Mouse (Mus musculus) lung, adult 18-20 months (tissue): ENCODE data around the gene Man1c1.

ENCODE experiments used
- DNase-seq, 2 experiments: peaks; one replicate each; pipeline ENCODE4 v3.0.0; 2022; ENCODE audit warnings: mixed read lengths in 2 of 2

Gene Man1c1

GRCm38 (mm10) chr4:134575486-134575885, 128.6 kb downstream of the Man1c1 start:
- DNase-seq = no peak

- DNase-seq = no peak
Measured at GRCm38 (mm10) chr4:134572449-134573300, 131.4 kb downstream of the Man1c1 start.

- no peak for DNase-seq
Measured at GRCm38 (mm10) chr4:134570704-134571451, 133.2 kb downstream of the Man1c1 start.

- DNase-seq = no peak
Measured at GRCm38 (mm10) chr4:134569831-134570230, 134.3 kb downstream of the Man1c1 start.

- DNase-seq = no peak
Measured at GRCm38 (mm10) chr4:134569205-134569604, 134.9 kb downstream of the Man1c1 start.

GRCm38 (mm10) chr4:134567377-134568226, 136.5 kb downstream of the Man1c1 start:
- no peak for DNase-seq

GRCm38 (mm10) chr4:134564093-134564492, 140.0 kb downstream of the Man1c1 start:
- DNase-seq = no peak

GRCm38 (mm10) chr4:134563624-134564023, 140.5 kb downstream of the Man1c1 start:
- DNase-seq = no peak

GRCm38 (mm10) chr4:134562014-134562413, 142.1 kb downstream of the Man1c1 start:
- DNase-seq = no peak

- no peak for DNase-seq
Measured at GRCm38 (mm10) chr4:134560699-134561098, 143.4 kb downstream of the Man1c1 start.

- DNase-seq = no peak
Measured at GRCm38 (mm10) chr4:134559154-134559553, 144.9 kb downstream of the Man1c1 start.

- DNase-seq = no peak
Measured at GRCm38 (mm10) chr4:134558570-134559113, 145.4 kb downstream of the Man1c1 start.

GRCm38 (mm10) chr4:134557626-134558249, 146.4 kb downstream of the Man1c1 start:
- DNase-seq = no peak

- DNase-seq = no peak
Measured at GRCm38 (mm10) chr4:134555956-134556580, 148.0 kb downstream of the Man1c1 start.

GRCm38 (mm10) chr4:134553631-134554030, 150.5 kb downstream of the Man1c1 start:
- no peak for DNase-seq

GRCm38 (mm10) chr4:134551494-134552316, 152.4 kb downstream of the Man1c1 start, which contains the start of gene Selenon:
TSS of gene Selenon (minus strand) at chr4:134552166.
- peak; percentile 73 to 80 for DNase-seq

- no peak for DNase-seq
Measured at GRCm38 (mm10) chr4:134549899-134550298, 154.2 kb downstream of the Man1c1 start.

- DNase-seq = peak; percentile 37 to 52
Measured at GRCm38 (mm10) chr4:134548169-134548938, 155.7 kb downstream of the Man1c1 start.

GRCm38 (mm10) chr4:134546814-134547705, 157.0 kb downstream of the Man1c1 start:
- DNase-seq = peak; percentile 67 to 81
